Comparison of ENCODE assay signal across 8 mouse cellular contexts in the genomic region with DNA sequence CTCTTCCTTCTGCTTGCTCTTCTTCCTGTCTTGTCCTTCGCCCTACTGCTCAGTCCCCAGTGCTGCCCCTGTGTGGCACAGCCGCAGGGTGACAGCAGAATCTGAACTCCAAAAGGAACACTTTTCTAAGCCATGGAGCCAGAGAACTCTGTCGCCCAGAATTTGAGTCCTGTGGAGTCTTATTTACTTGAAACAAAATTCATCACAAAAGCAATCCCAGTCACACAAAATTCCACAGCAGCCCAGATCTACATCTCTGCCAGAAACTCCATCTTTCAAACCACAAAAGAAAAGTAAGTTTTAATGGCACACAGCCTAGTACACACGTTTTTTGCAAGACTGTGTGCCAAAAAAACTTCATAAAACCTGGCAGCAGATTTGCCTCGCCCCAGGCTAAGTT. TPM values are rescaled to one million over a fixed set of nuclear protein-coding genes. Genes with fewer than 3 reads are reported as not detected.
A peak's percentile ranks its signal among the peaks of the same experiment; 100 is the strongest.
DNase-seq lines count a peak whose midpoint lies in the region; ATAC-seq and TF ChIP-seq lines count a peak whose summit lies in the region.

No protein-coding gene starts in this region.

- peak; percentile 27 for DNase-seq in forebrain, embryonic 14.5 days (ENCODE audit: low spot score)
- DNase-seq in testis, postnatal 14 days (ENCODE audit: low spot score) = no peak
- DNase-seq in gastrocnemius, postnatal 25 days = peak; percentile 8
- DNase-seq in frontal cortex, postnatal 14 days (ENCODE audit: low spot score in 2 of 2) = no peak

- no peak overlapping the region for H3K4me3 ChIP-seq in forebrain, embryonic 14.5 days (ENCODE audit: low read depth, low read length)
- H3K4me3 ChIP-seq in forebrain, embryonic 12.5 days (replicated peaks) = no peak overlapping the region
- no peak overlapping the region for H3K4me3 ChIP-seq in testis, adult 2 months (ENCODE audit: control insufficient read depth, low read depth, low read length)
- H3K4me3 ChIP-seq in limb, embryonic 15.5 days = no peak overlapping the region
- no peak overlapping the region for H3K4me3 ChIP-seq in neural tube, embryonic 15.5 days (replicated peaks)

- no peak overlapping the region for H3K27ac ChIP-seq in forebrain, embryonic 14.5 days (ENCODE audit: low read depth, low read length)
- H3K27ac ChIP-seq in forebrain, embryonic 12.5 days = no peak overlapping the region
- H3K27ac ChIP-seq in testis, adult 2 months (ENCODE audit: control insufficient read depth, insufficient read depth, low read depth, low read length) = peak overlapping the region; percentile 6; the same call in 1 of the 2 replicates
- H3K27ac ChIP-seq in limb, embryonic 15.5 days = peak overlapping the region; percentile 85
- H3K27ac ChIP-seq in neural tube, embryonic 15.5 days (replicated peaks) = peak overlapping the region; percentile 19; the same call in 1 of the 2 replicates

- no peak overlapping the region for H3K4me2 ChIP-seq in forebrain, embryonic 14.5 days (ENCODE audit: low read length)
- no peak overlapping the region for H3K4me2 ChIP-seq in forebrain, embryonic 12.5 days
- H3K4me2 ChIP-seq in limb, embryonic 15.5 days = peak overlapping the region; percentile 22
- 0 out of 2 replicates have a peak overlapping the region, but pooled peaks have one; percentile 11 for H3K4me2 ChIP-seq in neural tube, embryonic 15.5 days

- 32% methylated on average over 5 of the region's 5 CpGs for WGBS in forebrain, embryonic 14.5 days
- WGBS in forebrain, embryonic 12.5 days = 46% methylated on average over 5 of the region's 5 CpGs
- WGBS in limb, embryonic 15.5 days = 19% methylated on average over 5 of the region's 5 CpGs
- 42% methylated on average over 5 of the region's 5 CpGs for WGBS in neural tube, embryonic 15.5 days

- no peak overlapping the region for H3K9ac ChIP-seq in forebrain, embryonic 14.5 days (ENCODE audit: low read length)
- H3K9ac ChIP-seq in forebrain, embryonic 12.5 days = no peak overlapping the region
- no peak overlapping the region for H3K9ac ChIP-seq in limb, embryonic 15.5 days
- H3K9ac ChIP-seq in neural tube, embryonic 15.5 days (replicated peaks) = no peak overlapping the region

- H3K27me3 ChIP-seq in forebrain, embryonic 14.5 days (replicated peaks; ENCODE audit: control insufficient read depth, insufficient read depth, low read length) = no peaks in the 10 kb centered on the region
- H3K27me3 ChIP-seq in forebrain, embryonic 12.5 days = no peaks in the 10 kb centered on the region
- no peaks in the 10 kb centered on the region for H3K27me3 ChIP-seq in testis, adult 2 months (ENCODE audit: control insufficient read depth, insufficient read depth, low read length)
- no peaks in the 10 kb centered on the region for H3K27me3 ChIP-seq in limb, embryonic 15.5 days
- H3K27me3 ChIP-seq in neural tube, embryonic 15.5 days (replicated peaks) = no peaks in the 10 kb centered on the region

- peak; percentile 52; the same call in 1 of the 2 replicates for ATAC-seq in forebrain, embryonic 14.5 days
- ATAC-seq in forebrain, embryonic 12.5 days (ENCODE audit: low FRiP score) = no peak
- ATAC-seq in limb, embryonic 15.5 days (ENCODE audit: insufficient number of reproducible peaks, low FRiP score, low TSS enrichment, low read depth) = 0 out of 2 replicates have a peak, but pooled peaks have one; percentile 30
- no peak for ATAC-seq in neural tube, embryonic 15.5 days (ENCODE audit: low FRiP score)

- H3K4me1 ChIP-seq in forebrain, embryonic 14.5 days (ENCODE audit: control insufficient read depth, insufficient read depth, low read length) = peaks cover 24% of the 10 kb centered on the region
- peaks cover 26% of the 10 kb centered on the region for H3K4me1 ChIP-seq in forebrain, embryonic 12.5 days
- peaks cover under 1% of the 10 kb centered on the region; the same call in 1 of the 2 replicates for H3K4me1 ChIP-seq in testis, adult 2 months (ENCODE audit: control insufficient read depth, insufficient read depth, low read length)
- H3K4me1 ChIP-seq in limb, embryonic 15.5 days = peaks cover 46% of the 10 kb centered on the region
- peaks cover 53% of the 10 kb centered on the region for H3K4me1 ChIP-seq in neural tube, embryonic 15.5 days

- no peaks in the 10 kb centered on the region for H3K9me3 ChIP-seq in forebrain, embryonic 14.5 days (replicated peaks; ENCODE audit: control insufficient read depth, low read length)
- no peaks in the 10 kb centered on the region for H3K9me3 ChIP-seq in forebrain, embryonic 12.5 days
- no peaks in the 10 kb centered on the region for H3K9me3 ChIP-seq in limb, embryonic 15.5 days
- H3K9me3 ChIP-seq in neural tube, embryonic 15.5 days (replicated peaks) = no peaks in the 10 kb centered on the region

- no peak for TF ChIP-seq POLR2A in testis, adult 2 months (IDR thresholded peaks at IDR 0.05; ENCODE audit: control insufficient read depth, low read depth, low read length)

- peak; percentile 26; the same call in 1 of the 2 replicates for TF ChIP-seq CTCF in testis, adult 2 months (IDR thresholded peaks at IDR 0.05; ENCODE audit: control insufficient read depth, insufficient read depth, insufficient replicate concordance, low read depth, low read length)

- H3K36me3 ChIP-seq in forebrain, embryonic 14.5 days (ENCODE audit: control insufficient read depth, insufficient read depth, low read length) = peaks cover 8% of the 10 kb centered on the region; the same call in 1 of the 2 replicates
- H3K36me3 ChIP-seq in forebrain, embryonic 12.5 days (replicated peaks) = 0 out of 2 replicates have a peak, but pooled peaks cover 6% of the 10 kb centered on the region
- H3K36me3 ChIP-seq in testis, adult 2 months (ENCODE audit: control insufficient read depth, insufficient read depth, low read length) = no peaks in the 10 kb centered on the region
- H3K36me3 ChIP-seq in limb, embryonic 15.5 days = peaks cover 14% of the 10 kb centered on the region
- H3K36me3 ChIP-seq in neural tube, embryonic 15.5 days = peaks cover 10% of the 10 kb centered on the region

RNA-seq across cellular contexts. Expression of gene Fbxl17, which starts 6.5 kb away (rescaled TPM):
- polyA plus RNA-seq in forebrain, embryonic 14.5 days (2014; fragmentation: Nextera tagmentation; extraction: Ambion mirVana) = 8.9 and 9.1 TPM in 2 replicates
- polyA plus RNA-seq in forebrain, embryonic 12.5 days (2016; fragmentation: Nextera tagmentation; extraction: Ambion mirVana) = 6.7 and 7.0 TPM in 2 replicates
- 4.0 and 4.1 TPM in 2 replicates for polyA plus RNA-seq in testis, adult 2 months (2012; rRNA removed)
- total RNA-seq in gastrocnemius, postnatal 25 days (2021) = 10 to 100 TPM; 34.9 to 37.8 TPM
- polyA plus RNA-seq in limb, embryonic 15.5 days (2015; fragmentation: Nextera tagmentation; extraction: Ambion mirVana) = 6.4 and 7.8 TPM in 2 replicates
- polyA plus RNA-seq in neural tube, embryonic 15.5 days (2015; fragmentation: Nextera tagmentation; extraction: Ambion mirVana) = 9.2 and 12.1 TPM in 2 replicates

Comparison
In these comparisons a context has a peak if more than half of its experiments do, and no peak if none do; other contexts are left out.
1. ATAC-seq: peak in forebrain, embryonic 14.5 days (single experiment) and limb, embryonic 15.5 days (single experiment); none in forebrain, embryonic 12.5 days (single experiment) and neural tube, embryonic 15.5 days (single experiment).
2. DNase-seq: peak in forebrain, embryonic 14.5 days (single experiment) and gastrocnemius, postnatal 25 days (single experiment); none in testis, postnatal 14 days (single experiment) and frontal cortex, postnatal 14 days (0 of 2).
3. H3K27ac ChIP-seq: peak in testis, adult 2 months (single experiment), limb, embryonic 15.5 days (single experiment) and neural tube, embryonic 15.5 days (single experiment); none in forebrain, embryonic 14.5 days (single experiment) and forebrain, embryonic 12.5 days (single experiment).
4. H3K4me2 ChIP-seq: peak in limb, embryonic 15.5 days (single experiment) and neural tube, embryonic 15.5 days (single experiment); none in forebrain, embryonic 14.5 days (single experiment) and forebrain, embryonic 12.5 days (single experiment).